Mouse (Mus musculus) G1E-ER4 (cell line): ENCODE measurements around the gene Osgin1. TPM values are rescaled to one million over a fixed set of nuclear protein-coding genes. Genes with fewer than 3 reads are reported as not detected.

Experiments used
- GATA1 ChIP-seq: IDR thresholded peaks from one replicate; pipeline ENCODE4 v1.8.0; 2012; ENCODE audit warnings: low read length, inconsistent platforms
- polyA plus RNA-seq: library from polyadenylated mRNA; stranded (reverse); fragments of >175 nt; gene quantifications from 2 replicates; pipeline ENCODE4 v1.2.3, GENCODE M21; 2012

The Osgin1 gene
- polyA plus RNA-seq, 1 experiment = 0.04 TPM

GRCm38 (mm10) chr8:119430690-119431089 is 3.2 kb upstream of the Osgin1 start:
- TF ChIP-seq GATA1 = no peak

DNA sequence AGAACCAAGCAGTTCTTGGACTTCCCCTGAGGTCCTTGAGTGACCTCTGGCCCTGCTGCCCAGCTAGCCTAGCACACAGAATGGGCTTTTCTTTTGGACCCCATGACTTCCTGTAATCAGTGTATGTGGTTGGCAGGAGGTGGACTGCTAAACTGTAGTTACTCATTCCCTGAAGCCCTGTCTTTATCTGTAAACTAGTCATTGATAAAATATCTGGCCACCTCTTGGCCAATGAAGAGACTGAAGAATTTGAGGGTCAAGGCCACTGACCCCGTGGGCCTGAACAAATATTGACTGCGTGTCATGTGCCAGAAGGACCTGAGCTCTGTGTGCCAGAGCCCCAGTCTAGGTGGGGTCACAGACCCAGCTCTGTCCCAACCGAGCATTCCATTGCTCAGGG is 1.6 kb upstream of the Osgin1 start:
- TF ChIP-seq GATA1 = no peak

GRCm38 (mm10) chr8:119434569-119434968 is 645 bp downstream of the Osgin1 start:
- no peak for TF ChIP-seq GATA1

DNA sequence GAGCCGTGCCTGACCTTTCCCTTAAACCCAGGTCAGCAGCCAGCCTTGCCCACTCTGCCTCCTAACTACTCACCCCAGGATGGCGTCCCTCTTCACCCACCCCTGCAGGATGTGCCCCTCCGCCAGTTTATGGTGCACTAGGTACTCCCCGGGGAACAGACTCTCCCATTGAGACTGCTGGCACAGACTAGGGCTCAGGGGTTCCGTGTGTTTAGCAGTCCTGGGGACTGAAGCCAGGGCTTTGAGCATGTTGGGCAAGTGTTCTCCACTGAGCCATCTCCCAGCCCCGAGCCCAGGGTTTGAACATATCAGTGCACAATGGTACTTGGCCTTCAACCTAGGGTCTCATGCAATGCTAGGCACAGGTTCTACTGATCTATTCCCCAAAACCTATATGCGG is 1.6 kb downstream of the Osgin1 start:
- TF ChIP-seq GATA1 = no peak

- TF ChIP-seq GATA1 = no peak
These were observed 2.4 kb downstream of the Osgin1 start for GRCm38 (mm10) chr8:119436331-119436730.

DNA sequence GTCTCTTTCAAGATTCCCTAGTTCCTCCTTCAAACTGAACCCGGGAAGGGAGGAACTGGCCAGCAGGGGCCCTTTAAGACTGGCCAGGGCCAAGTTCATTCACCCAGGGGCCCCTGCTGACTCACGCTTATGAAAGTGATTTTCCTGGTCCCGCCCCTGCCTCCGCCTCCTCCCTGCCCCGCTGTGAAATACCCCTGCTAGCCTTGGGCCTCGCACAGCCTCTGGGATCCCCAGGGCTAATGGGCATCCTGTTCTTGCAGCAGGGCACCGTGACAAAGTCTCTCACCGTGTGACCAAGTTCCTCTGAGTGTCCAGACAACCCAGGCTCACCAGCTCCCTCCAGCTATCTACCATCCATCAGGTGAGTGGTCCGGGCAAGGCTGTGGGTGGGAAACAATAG is 3.0 kb downstream of the Osgin1 start:
- TF ChIP-seq GATA1 = no peak

DNA sequence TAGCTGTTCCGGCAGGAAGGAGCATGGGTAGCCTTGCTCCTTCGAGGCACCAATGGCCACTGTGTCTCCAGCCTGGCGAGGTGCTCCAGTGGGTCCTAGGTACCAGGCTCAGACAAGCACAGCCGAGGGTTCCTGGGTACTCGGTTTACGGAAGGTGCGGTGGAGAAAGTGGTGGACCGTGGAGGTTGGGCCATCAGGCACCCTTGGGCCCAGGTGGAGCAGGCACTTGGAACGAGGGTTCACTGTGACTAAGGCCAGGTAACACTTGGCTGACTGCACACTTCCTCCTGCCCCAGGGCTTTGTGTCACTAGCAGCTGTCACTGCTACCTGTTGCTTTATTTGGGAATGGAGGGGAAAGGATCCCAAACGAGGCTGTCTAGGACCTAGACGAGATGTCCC is 3.6 kb downstream of the Osgin1 start:
- no peak for TF ChIP-seq GATA1

DNA sequence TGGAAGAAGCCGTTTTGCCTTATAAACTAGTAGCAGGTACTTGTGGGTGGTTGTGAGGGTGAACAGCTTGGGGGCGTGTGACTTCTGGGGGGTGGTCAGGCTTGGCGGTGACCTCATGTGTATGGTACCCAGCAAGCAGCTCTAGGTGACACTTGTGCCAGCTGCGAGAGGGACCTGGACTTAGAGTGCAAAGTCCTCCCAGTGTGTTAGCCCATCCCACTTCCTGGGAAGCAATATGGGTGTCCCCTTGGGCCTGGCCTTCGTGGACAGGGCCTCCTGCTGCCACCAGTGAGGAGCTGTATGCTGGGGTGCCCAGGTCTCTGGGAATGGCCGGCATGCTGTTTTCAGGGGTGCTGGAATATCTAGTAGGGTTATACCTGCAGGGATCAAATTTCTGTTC is 5.0 kb downstream of the Osgin1 start:
- no peak for TF ChIP-seq GATA1

DNA sequence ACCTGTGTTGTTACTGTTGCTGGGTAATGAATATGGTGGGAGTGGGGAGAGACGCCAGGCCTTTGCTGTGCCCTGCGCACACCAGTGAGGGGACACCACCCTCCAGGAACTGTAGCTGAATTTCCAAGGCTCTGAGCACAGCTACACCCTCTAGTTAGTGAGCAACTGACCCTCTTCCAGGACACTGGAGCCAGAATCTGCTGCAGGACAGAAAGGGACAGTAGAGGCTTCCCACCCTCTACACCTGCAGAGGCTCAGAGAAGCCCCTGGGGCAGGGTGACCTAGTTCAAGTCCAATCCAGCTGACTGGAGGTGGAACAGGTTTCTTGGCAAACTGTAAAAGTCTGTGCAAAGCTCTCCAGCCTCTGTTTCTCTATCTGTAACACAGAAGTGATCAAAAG is 5.5 kb downstream of the Osgin1 start:
- TF ChIP-seq GATA1 = no peak

DNA sequence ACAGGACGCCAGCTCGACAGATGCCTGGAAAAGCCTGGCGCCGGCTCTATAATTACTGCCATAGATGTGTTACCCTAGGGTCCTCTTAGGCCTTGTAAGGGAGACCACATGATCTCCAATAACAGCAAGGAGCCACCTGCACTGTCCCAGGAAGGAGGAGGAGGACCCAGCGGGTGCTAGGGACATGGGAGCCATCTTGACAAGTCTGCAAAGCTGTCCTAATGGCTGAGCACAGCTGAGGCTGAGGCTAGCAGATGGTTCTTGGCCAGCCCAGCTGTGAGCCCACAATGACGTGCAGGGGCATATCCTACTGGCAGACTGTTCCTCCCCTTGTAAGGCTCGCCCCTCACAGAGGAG is 5.9 kb downstream of the Osgin1 start:
- TF ChIP-seq GATA1 = no peak

- no peak for TF ChIP-seq GATA1
These were observed 6.5 kb downstream of the Osgin1 start for GRCm38 (mm10) chr8:119440250-119440951.

- no peak for TF ChIP-seq GATA1
These were observed 7.0 kb downstream of the Osgin1 start for GRCm38 (mm10) chr8:119440952-119441270.

DNA sequence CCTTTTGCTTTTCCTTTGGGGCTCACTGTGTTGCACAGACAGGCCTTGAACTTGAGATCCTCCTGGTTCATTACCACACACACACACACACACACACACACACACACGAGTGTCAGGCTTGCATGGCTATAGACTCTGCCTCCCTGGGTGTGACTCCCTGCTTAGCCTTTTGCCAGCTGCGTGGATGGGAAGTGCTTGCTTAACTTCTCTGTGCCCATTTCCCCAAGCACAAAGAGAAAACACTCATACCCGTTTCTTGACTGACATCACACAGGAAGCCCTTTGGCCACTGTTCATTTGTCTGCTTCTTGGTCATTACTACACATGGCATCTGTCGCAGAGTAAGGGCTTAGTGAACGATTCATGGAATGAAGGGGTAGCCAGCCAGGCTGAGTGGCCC is 8.1 kb downstream of the Osgin1 start:
- TF ChIP-seq GATA1 = no peak

DNA sequence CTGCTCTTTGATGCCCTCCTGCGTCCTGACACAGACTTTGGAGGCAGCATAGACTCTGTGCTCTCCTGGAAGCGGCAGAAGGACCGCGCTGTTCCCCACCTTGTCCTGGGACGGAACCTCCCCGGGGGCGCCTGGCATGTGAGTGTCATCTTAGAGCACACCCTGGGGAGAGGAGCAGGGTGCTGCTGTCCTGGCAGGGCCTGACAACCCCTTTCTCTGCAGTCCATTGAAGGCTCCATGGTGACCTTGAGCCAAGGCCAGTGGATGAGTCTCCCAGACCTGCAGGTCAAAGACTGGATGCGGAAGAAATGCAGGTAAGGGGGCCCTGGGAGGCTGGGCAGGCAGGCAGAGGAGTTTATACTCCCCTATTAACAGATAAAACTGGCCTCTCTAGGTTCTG is 9.0 kb downstream of the Osgin1 start:
- no peak for TF ChIP-seq GATA1

DNA sequence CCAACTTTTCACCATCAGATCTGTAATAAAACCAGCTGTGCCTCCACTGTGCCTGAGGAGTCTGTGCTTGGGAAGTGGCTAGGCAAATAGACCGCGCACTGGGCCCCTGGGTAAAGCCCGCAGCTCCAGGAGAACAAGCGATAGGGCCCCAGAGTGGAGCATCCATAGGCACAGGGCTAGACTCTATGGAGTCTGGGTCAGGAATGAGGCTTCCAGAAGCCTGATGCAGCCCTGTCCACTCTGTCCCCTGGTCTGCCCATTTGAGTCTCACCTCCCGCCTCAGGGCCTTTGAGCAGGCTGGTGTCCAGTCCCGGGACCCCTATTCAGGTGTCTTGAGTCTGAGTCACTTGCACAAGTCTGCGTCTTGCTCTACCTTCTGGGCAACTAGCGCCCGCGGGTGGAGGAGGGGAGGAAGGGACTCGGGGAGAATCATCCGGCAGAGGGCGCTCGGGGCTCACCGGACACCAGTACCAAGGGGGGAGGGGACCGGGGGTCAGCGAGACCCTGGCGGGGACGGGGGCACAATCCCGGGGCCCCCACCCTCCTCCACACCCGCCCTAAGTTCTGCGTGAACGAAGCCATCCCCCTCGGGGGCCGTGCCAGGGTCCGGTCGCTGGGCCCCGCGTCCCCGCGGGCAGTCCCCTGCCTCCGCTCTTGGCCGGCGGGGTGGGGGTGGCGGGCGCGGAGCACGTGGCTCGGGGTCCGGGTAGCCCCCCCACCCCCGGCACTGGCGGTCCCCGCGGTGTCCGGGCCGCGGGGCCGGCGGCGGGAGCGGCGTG is 12.5 kb downstream of the Osgin1 start, which contains the start of gene Necab2:
TSS of gene Necab2 (plus strand) at position 509 of the 779 bp plus-strand sequence.
- TF ChIP-seq GATA1 = no peak

- TF ChIP-seq GATA1 = no peak
These were observed 13.3 kb downstream of the Osgin1 start for GRCm38 (mm10) chr8:119446990-119447780.
